Mouse (Mus musculus) MEL (cell line): ENCODE results near the gene Gm4792. TPM values are rescaled to one million over a fixed set of nuclear protein-coding genes. Genes with fewer than 3 reads are reported as not detected.

Experiments used
- DNase-seq: peaks from one replicate; pipeline ENCODE4 v3.0.0; 2011; ENCODE audit warnings: low read depth, low spot score
- H3K27ac ChIP-seq: 2 replicates; pipeline ENCODE4 v1.5.1; 2012; ENCODE audit warnings: low read depth, mild to moderate bottlenecking, control low read depth, low read length, moderate library complexity; ENCODE audit not compliant: control insufficient read depth
- H3K27me3 ChIP-seq, 2 experiments: fragments of 150-350 bp in 1 of 2; sonication (generic) in 1 of 2; 2 replicates each; pipeline ENCODE4 v1.6.1; 2012; ENCODE audit warnings: low read length in 2 of 2, mild to moderate bottlenecking in 2 of 2, improper control_type of control experiment in 1 of 2, moderate library complexity in 1 of 2; ENCODE audit not compliant: insufficient read depth in 2 of 2, control insufficient read depth in 1 of 2
- H3K36me3 ChIP-seq, 2 experiments: 2 replicates each; pipeline ENCODE4 v1.6.1; 2012 to 2014; ENCODE audit warnings: low read length in 2 of 2, improper control_type of control experiment in 1 of 2, inconsistent platforms in 1 of 2, mild to moderate bottlenecking in 1 of 2; ENCODE audit not compliant: insufficient read depth in 2 of 2, control insufficient read depth in 1 of 2
- H3K4me1 ChIP-seq, 2 experiments: fragments of 150-350 bp in 1 of 2; sonication (generic) in 1 of 2; 2 replicates each; pipeline ENCODE4 v1.6.1; 2012; ENCODE audit warnings: low read length in 2 of 2, improper control_type of control experiment in 1 of 2, mild to moderate bottlenecking in 1 of 2; ENCODE audit not compliant: insufficient read depth in 2 of 2, control insufficient read depth in 1 of 2
- H3K4me3 ChIP-seq, 2 experiments: fragments of 150-350 bp in 1 of 2; sonication (generic) in 1 of 2; 2 replicates each; pipeline ENCODE4 v1.5.1; 2012; ENCODE audit warnings: low read depth in 2 of 2, low read length in 2 of 2, mild to moderate bottlenecking in 2 of 2, moderate library complexity in 2 of 2, control low read depth in 1 of 2, improper control_type of control experiment in 1 of 2; ENCODE audit not compliant: control insufficient read depth in 1 of 2, insufficient read depth in 1 of 2
- H3K79me2 ChIP-seq: 2 replicates; pipeline ENCODE4 v1.6.1; 2012; ENCODE audit warnings: mild to moderate bottlenecking, low read length, moderate library complexity; ENCODE audit not compliant: control insufficient read depth, poor library complexity, insufficient read depth
- H3K9ac ChIP-seq: 2 replicates; pipeline ENCODE4 v1.6.1; 2012; ENCODE audit warnings: low read depth, mild to moderate bottlenecking, control low read depth, low read length, moderate library complexity; ENCODE audit not compliant: control insufficient read depth, poor library complexity, severe bottlenecking
- H3K9me3 ChIP-seq: fragments of 150-350 bp; sonication (generic); replicated peaks from 2 replicates; pipeline ENCODE4 v1.6.1; 2012; ENCODE audit warnings: mild to moderate bottlenecking, low read length, improper control_type of control experiment, moderate library complexity; ENCODE audit not compliant: insufficient read depth
- CHD1 ChIP-seq: IDR thresholded peaks from 2 replicates; pipeline ENCODE4 v1.6.1; 2012; ENCODE audit warnings: low read depth, mild to moderate bottlenecking, inconsistent platforms, low read length, improper control_type of control experiment
- CHD2 ChIP-seq: IDR thresholded peaks from 2 replicates; pipeline ENCODE4 v1.6.1; 2011; ENCODE audit warnings: low read length, improper control_type of control experiment
- CTCF ChIP-seq, 3 experiments: IDR thresholded peaks in 2 of 3; conservative IDR thresholded peaks in 1 of 3; 2 replicates each; pipeline ENCODE4 v1.5.1; 2011 to 2012; ENCODE audit warnings: low read length in 3 of 3, low read depth in 2 of 3, mild to moderate bottlenecking in 2 of 3, improper control_type of control experiment in 1 of 3, inconsistent platforms in 1 of 3, mixed read lengths in 1 of 3, moderate library complexity in 1 of 3; ENCODE audit not compliant: control insufficient read depth in 1 of 3, insufficient read depth in 1 of 3, poor library complexity in 1 of 3, severe bottlenecking in 1 of 3
- E2F4 ChIP-seq: IDR thresholded peaks from 2 replicates; pipeline ENCODE4 v1.6.1; 2011; ENCODE audit warnings: low read depth, low read length, improper control_type of control experiment, borderline replicate concordance
- EP300 ChIP-seq, 2 experiments: IDR thresholded peaks; 2 replicates each; pipeline ENCODE4 v1.6.1; 2011; ENCODE audit warnings: improper control_type of control experiment in 2 of 2, low read length in 2 of 2, low read depth in 1 of 2, mild to moderate bottlenecking in 1 of 2
- MAFK ChIP-seq: IDR thresholded peaks from 2 replicates; pipeline ENCODE4 v1.6.1; 2011; ENCODE audit warnings: low read depth, mild to moderate bottlenecking, low read length, improper control_type of control experiment, borderline replicate concordance
- MAZ ChIP-seq: IDR thresholded peaks from 2 replicates; pipeline ENCODE4 v1.6.1; 2012; ENCODE audit warnings: low read depth, mild to moderate bottlenecking, inconsistent platforms, low read length, improper control_type of control experiment
- MXI1 ChIP-seq: IDR thresholded peaks from 2 replicates; pipeline ENCODE4 v1.6.1; 2011; ENCODE audit warnings: mild to moderate bottlenecking, low read depth, low read length, improper control_type of control experiment
- MYB ChIP-seq: IDR thresholded peaks from 2 replicates; pipeline ENCODE4 v1.6.1; 2011; ENCODE audit warnings: mild to moderate bottlenecking, low read depth, low read length, improper control_type of control experiment
- MYC ChIP-seq: IDR thresholded peaks from 2 replicates; pipeline ENCODE4 v1.6.1; 2011; ENCODE audit warnings: low read depth, mild to moderate bottlenecking, low read length, improper control_type of control experiment, moderate library complexity
- NELFE ChIP-seq: IDR thresholded peaks from 2 replicates; pipeline ENCODE4 v1.6.1; 2011; ENCODE audit warnings: low read depth, low read length, improper control_type of control experiment
- SIN3A ChIP-seq: IDR thresholded peaks from 2 replicates; pipeline ENCODE4 v1.6.1; 2012; ENCODE audit warnings: low read length, improper control_type of control experiment, inconsistent platforms
- SMC3 ChIP-seq: IDR thresholded peaks from 2 replicates; pipeline ENCODE4 v1.6.1; 2011; ENCODE audit warnings: low read depth, low read length, improper control_type of control experiment
- TBP ChIP-seq: IDR thresholded peaks from 2 replicates; pipeline ENCODE4 v1.8.0; 2011; ENCODE audit warnings: low read depth, low read length, improper control_type of control experiment
- TCF12 ChIP-seq: IDR thresholded peaks from 2 replicates; pipeline ENCODE4 v1.6.1; 2014; ENCODE audit warnings: low read depth, mild to moderate bottlenecking, inconsistent platforms, low read length, improper control_type of control experiment, moderate library complexity
- USF1 ChIP-seq: IDR thresholded peaks from 2 replicates; pipeline ENCODE4 v1.6.1; 2014; ENCODE audit warnings: low read depth, mild to moderate bottlenecking, inconsistent platforms, low read length, improper control_type of control experiment, moderate library complexity
- USF2 ChIP-seq, 2 experiments: IDR thresholded peaks; 2 replicates each; pipeline ENCODE4 v1.6.1; 2011 to 2012; ENCODE audit warnings: improper control_type of control experiment in 2 of 2, low read length in 2 of 2, borderline replicate concordance in 1 of 2, inconsistent platforms in 1 of 2, low read depth in 1 of 2, mild to moderate bottlenecking in 1 of 2; ENCODE audit not compliant: insufficient read depth in 1 of 2
- ZKSCAN1 ChIP-seq: IDR thresholded peaks from 2 replicates; pipeline ENCODE4 v1.6.1; 2012; ENCODE audit warnings: low read depth, mild to moderate bottlenecking, inconsistent platforms, low read length, improper control_type of control experiment, moderate library complexity
- ZMIZ1 ChIP-seq: IDR thresholded peaks from 2 replicates; pipeline ENCODE4 v1.6.1; 2012; ENCODE audit warnings: low read depth, mild to moderate bottlenecking, inconsistent platforms, low read length, improper control_type of control experiment, moderate library complexity
- ZNF384 ChIP-seq: IDR thresholded peaks from 2 replicates; pipeline ENCODE4 v1.6.1; 2012; ENCODE audit warnings: low read depth, mild to moderate bottlenecking, inconsistent platforms, low read length, improper control_type of control experiment
- polyA plus RNA-seq, 2 experiments: library from polyadenylated mRNA; stranded (reverse) in 1 of 2; unstranded in 1 of 2; fragments of >175 nt in 1 of 2; fragments of >200 nt in 1 of 2; gene quantifications; 2 replicates each; pipeline versions ENCODE4 v1.2.1 to v1.2.4; 2012; ENCODE audit warnings: low replicate concordance in 2 of 2, low read depth in 1 of 2; ENCODE audit not compliant: insufficient read length in 2 of 2, insufficient read depth in 1 of 2, missing spikeins in 1 of 2
- total RNA-seq: library from RNA; depleted of rRNA; stranded (reverse); fragments of 300-350 nt; gene quantifications from 2 replicates; pipeline ENCODE4 v1.2.3, GENCODE M21; 2012

The Gm4792 gene
- total and polyA plus RNA-seq, 3 experiments = not detected

DNA sequence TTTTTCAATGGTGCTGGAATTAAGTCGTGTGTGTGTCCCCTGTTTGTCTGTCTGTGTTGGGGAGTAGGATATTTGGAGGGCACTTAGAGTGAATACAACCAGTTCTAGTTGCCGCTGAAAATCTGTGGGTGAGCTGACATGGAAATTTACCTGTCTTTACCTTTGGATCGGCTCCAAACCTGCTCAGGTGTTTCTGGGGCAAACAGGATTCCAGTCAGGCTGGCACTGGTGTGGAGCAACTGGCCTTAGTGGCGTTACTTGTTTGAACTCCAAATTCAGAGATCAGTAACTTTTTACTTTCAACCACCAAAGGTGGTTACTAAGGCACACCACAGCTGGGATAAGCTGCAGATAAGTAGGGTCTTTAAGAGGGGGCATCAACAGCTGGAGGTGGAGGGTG is 14.6 kb upstream of the Gm4792 start:
- no peaks in the 10 kb centered on the region for H3K36me3 ChIP-seq
- H3K9me3 ChIP-seq = no peaks in the 10 kb centered on the region
- no peak overlapping the region for H3K9ac ChIP-seq
- H3K4me1 ChIP-seq = no peaks in the 10 kb centered on the region
- H3K27ac ChIP-seq = no peak overlapping the region
- H3K79me2 ChIP-seq = no peaks in the 10 kb centered on the region
- no peak for DNase-seq
- H3K4me3 ChIP-seq = no peak overlapping the region
- no peaks in the 10 kb centered on the region for H3K27me3 ChIP-seq
- TF ChIP-seq E2F4 = no peak
- no peak for TF ChIP-seq TCF12
- TF ChIP-seq MAFK = no peak
- no peak for TF ChIP-seq CHD2
- no peak for TF ChIP-seq ZNF384
- no peak for TF ChIP-seq NELFE
- TF ChIP-seq CHD1 = no peak
- TF ChIP-seq USF2 (IDR thresholded peaks at IDR 0.05; ENCODE audit: borderline replicate concordance in 1 of 2, insufficient read depth in 1 of 2, low read depth in 1 of 2, low read length in 2 of 2) = no peak
- TF ChIP-seq USF1 = no peak
- TF ChIP-seq CTCF (IDR thresholded peaks at IDR 0.05 in 2 of 3, conservative IDR thresholded peaks at IDR 0.05 in 1 of 3; ENCODE audit: control insufficient read depth in 1 of 3, insufficient read depth in 1 of 3, low read depth in 2 of 3, low read length in 3 of 3, poor library complexity in 1 of 3, severe bottlenecking in 1 of 3) = no peak
- no peak for TF ChIP-seq MXI1
- TF ChIP-seq MYB = no peak

DNA sequence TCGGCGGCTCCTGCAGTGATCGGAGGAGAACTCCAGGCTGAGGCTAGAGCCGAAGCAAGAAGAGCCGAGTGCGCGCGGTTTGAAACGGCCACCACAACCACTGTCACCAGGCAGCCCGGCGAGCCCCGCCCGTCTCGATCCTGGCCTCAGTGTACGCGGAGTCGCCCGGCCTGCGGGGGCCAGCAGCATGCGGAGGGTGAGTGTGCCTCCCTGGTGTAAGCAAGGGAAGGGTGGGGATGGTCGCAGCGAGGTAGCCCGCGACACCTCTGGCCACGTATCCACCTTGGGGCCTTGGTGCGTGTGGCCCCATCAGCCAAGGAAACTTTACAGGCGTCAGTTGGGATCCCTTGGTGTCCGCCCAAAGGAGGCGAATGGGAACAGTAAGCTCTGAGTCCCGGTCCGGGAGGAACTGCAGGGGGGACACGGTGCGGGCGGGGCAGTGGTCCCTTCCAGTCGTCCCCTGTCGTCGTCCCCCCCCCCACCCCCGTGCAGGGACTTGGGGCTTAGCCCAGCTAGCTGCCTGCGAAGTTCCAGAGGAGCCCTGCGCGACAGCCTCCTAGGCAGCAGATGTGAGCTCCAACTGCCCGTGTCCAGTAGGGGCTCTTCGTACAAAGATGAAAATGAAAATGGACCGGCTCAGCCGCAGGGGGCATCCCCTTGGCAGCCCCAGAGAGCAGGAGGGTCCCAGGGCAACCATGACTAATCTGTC is 13.7 kb upstream of the Gm4792 start:
- H3K4me3 ChIP-seq = no peak overlapping the region
- no peak for DNase-seq
- no peak overlapping the region for H3K9ac ChIP-seq
- H3K79me2 ChIP-seq = no peaks in the 10 kb centered on the region
- no peaks in the 10 kb centered on the region for H3K4me1 ChIP-seq
- H3K36me3 ChIP-seq = no peaks in the 10 kb centered on the region
- H3K27ac ChIP-seq = no peak overlapping the region
- no peaks in the 10 kb centered on the region for H3K9me3 ChIP-seq
- no peaks in the 10 kb centered on the region for H3K27me3 ChIP-seq
- TF ChIP-seq MXI1 (no peak), ZKSCAN1 (no peak), USF1 (no peak), MAZ (no peak), CHD2 (no peak), MYB (no peak), ZNF384 (no peak), MYC (no peak), SIN3A (no peak), CHD1 (no peak), TBP (no peak), SMC3 (no peak), NELFE (no peak), EP300 (IDR thresholded peaks at IDR 0.05; ENCODE audit: low read depth in 1 of 2, low read length in 2 of 2) (no peak), ZMIZ1 (no peak)
